Mouse (Mus musculus): ENCODE results near the gene Arhgap19. TPM values are rescaled to one million over a fixed set of nuclear protein-coding genes. Genes with fewer than 3 reads are reported as not detected.

Gene Arhgap19
- polyA plus RNA-seq, 1 experiment from 2014 or later, result 23.2 TPM

GRCm38 (mm10) chr19:41813374-41813773 is 11.5 kb upstream of the Arhgap19 start:
- no peak overlapping the region for H3K9ac ChIP-seq
- no peak overlapping the region for H3K4me2 ChIP-seq
- H3K27ac ChIP-seq, result no peak overlapping the region
- 88% methylated on average over 4 of the region's 4 CpGs for WGBS
- no peaks in the 10 kb centered on the region for H3K36me3 ChIP-seq
- H3K4me1 ChIP-seq, result peaks cover 16% of the 10 kb centered on the region
- ATAC-seq (ENCODE audit: insufficient number of reproducible peaks, insufficient read depth, low FRiP score, low TSS enrichment, low read depth), result no peak
- no peaks in the 10 kb centered on the region for H3K27me3 ChIP-seq
- H3K9me3 ChIP-seq, result no peaks in the 10 kb centered on the region
- no peak overlapping the region for H3K4me3 ChIP-seq

- H3K4me1 ChIP-seq, result peaks cover 14% of the 10 kb centered on the region
- no peaks in the 10 kb centered on the region for H3K36me3 ChIP-seq
- H3K27me3 ChIP-seq, result no peaks in the 10 kb centered on the region
- no peak overlapping the region for H3K4me2 ChIP-seq
- no peak overlapping the region for H3K27ac ChIP-seq
- ATAC-seq (ENCODE audit: insufficient number of reproducible peaks, insufficient read depth, low FRiP score, low TSS enrichment, low read depth), result no peak
- H3K4me3 ChIP-seq, result no peak overlapping the region
- WGBS, result 93% methylated on average over 10 of the region's 10 CpGs
- H3K9ac ChIP-seq, result no peak overlapping the region
- no peaks in the 10 kb centered on the region for H3K9me3 ChIP-seq
Measured at GRCm38 (mm10) chr19:41812525-41812924, 10.7 kb upstream of the Arhgap19 start.

DNA sequence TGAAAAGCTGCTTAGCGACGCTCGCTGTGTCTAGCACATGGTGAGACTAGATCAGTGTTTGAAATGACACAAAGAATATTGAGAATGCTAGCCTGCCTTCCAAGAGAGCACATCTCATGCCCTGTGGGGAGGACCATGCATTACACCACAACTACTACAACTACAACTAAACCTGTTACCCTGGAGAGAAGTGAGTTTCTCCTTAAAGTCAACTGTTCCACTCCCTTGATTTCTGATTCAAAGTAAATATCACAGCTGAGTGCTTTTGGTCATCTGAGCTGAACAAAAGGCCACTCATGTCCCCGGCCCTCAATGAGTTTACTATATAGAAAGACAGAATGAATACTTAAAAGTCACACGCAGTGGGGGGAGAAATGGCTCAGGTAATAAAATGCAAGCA is 8.2 kb upstream of the Arhgap19 start:
- Histone ChIP-seq H3K4me3 (no peak overlapping the region), H3K27ac (no peak overlapping the region), H3K27me3 (no peaks in the 10 kb centered on the region), H3K9me3 (peaks cover 5% of the 10 kb centered on the region; the same call in 1 of the 2 replicates), H3K4me1 (no peaks in the 10 kb centered on the region), H3K4me2 (no peak overlapping the region), H3K36me3 (no peaks in the 10 kb centered on the region), H3K9ac (no peak overlapping the region)
- no peak for ATAC-seq (ENCODE audit: insufficient number of reproducible peaks, insufficient read depth, low FRiP score, low TSS enrichment, low read depth)
- WGBS, result 91% methylated on average over 5 of the region's 5 CpGs

GRCm38 (mm10) chr19:41808104-41808634 is 6.3 kb upstream of the Arhgap19 start:
- WGBS, result 83% methylated on average over 8 of the region's 8 CpGs
- Histone ChIP-seq H3K27me3 (no peaks in the 10 kb centered on the region), H3K4me2 (no peak overlapping the region), H3K27ac (no peak overlapping the region), H3K4me3 (no peak overlapping the region), H3K9me3 (peaks cover 5% of the 10 kb centered on the region; the same call in 1 of the 2 replicates), H3K4me1 (no peaks in the 10 kb centered on the region; the same call in 1 of the 2 replicates), H3K9ac (no peak overlapping the region), H3K36me3 (no peaks in the 10 kb centered on the region)
- ATAC-seq (ENCODE audit: insufficient number of reproducible peaks, insufficient read depth, low FRiP score, low TSS enrichment, low read depth), result no peak

DNA sequence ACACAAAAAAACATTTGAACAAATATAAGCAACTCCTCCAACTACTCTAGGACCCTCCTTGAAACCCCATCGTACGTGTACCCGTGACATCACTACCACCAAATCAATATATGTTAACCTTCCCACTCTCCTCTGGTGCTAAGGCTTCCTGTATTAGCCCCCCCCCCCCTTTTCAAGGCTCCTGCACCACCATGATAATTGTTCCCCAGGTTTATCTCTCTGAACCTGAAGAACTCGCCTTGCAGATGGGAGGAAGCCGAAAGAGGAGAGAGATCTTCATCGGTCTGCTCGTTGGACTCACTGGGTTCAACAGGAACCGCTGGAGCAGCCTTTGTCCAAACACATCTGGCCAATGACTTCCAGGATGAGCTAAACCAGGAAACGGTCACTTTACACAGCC is 5.7 kb upstream of the Arhgap19 start:
- no peak overlapping the region for H3K4me2 ChIP-seq
- no peaks in the 10 kb centered on the region; the same call in 1 of the 2 replicates for H3K4me1 ChIP-seq
- no peaks in the 10 kb centered on the region for H3K27me3 ChIP-seq
- no peaks in the 10 kb centered on the region for H3K36me3 ChIP-seq
- ATAC-seq (ENCODE audit: insufficient number of reproducible peaks, insufficient read depth, low FRiP score, low TSS enrichment, low read depth), result no peak
- no peak overlapping the region for H3K27ac ChIP-seq
- peaks cover 5% of the 10 kb centered on the region; the same call in 1 of the 2 replicates for H3K9me3 ChIP-seq
- no peak overlapping the region for H3K4me3 ChIP-seq
- 93% methylated on average over 9 of the region's 9 CpGs for WGBS
- no peak overlapping the region for H3K9ac ChIP-seq

DNA sequence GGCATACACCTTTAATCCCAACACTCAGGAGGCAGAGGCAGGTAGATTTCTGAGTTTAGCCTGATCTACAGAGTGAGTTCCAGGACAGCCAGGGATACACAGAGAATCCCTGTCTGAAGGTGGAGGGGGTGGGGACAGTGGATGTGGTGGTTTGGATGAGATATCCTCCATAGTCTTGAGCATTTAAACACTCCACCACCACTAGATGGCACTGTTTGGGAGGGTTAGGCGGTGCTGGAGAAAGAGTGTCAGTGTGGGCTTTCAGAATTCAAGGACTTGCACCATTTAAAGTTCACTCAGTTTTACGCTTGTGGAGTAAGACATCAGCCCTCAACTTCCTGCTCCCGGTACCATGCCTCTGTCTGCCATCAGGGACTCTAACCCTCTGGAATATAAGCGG is 4.0 kb upstream of the Arhgap19 start:
- H3K9me3 ChIP-seq, result peaks cover 5% of the 10 kb centered on the region; the same call in 1 of the 2 replicates
- peaks cover 6% of the 10 kb centered on the region for H3K4me1 ChIP-seq
- no peak for ATAC-seq (ENCODE audit: insufficient number of reproducible peaks, insufficient read depth, low FRiP score, low TSS enrichment, low read depth)
- no peak overlapping the region for H3K4me2 ChIP-seq
- H3K27ac ChIP-seq, result no peak overlapping the region
- H3K4me3 ChIP-seq, result no peak overlapping the region
- WGBS, result 89% methylated on average over 4 of the region's 4 CpGs
- no peaks in the 10 kb centered on the region for H3K36me3 ChIP-seq
- H3K27me3 ChIP-seq, result no peaks in the 10 kb centered on the region
- H3K9ac ChIP-seq, result no peak overlapping the region

DNA sequence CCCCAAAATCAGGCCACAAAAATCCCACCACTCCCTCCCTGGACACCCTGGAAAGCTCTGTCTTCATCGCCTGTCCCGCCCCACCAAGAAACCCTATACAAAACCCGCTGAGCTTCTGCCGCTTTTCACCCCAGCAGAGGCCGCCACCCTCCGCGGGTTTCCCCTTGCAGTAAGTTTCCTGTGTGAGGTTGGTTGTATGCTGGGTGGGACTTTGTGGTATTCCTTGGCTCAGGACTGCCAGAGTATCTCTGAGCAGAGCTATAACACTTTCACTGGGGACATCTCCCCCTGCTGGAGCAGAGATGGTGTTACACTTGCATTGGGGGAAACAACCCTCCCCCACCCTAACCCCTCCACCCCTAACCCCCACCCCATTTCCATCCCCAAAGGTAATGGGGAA is 1.5 kb upstream of the Arhgap19 start:
- Histone ChIP-seq H3K4me3 (no peak overlapping the region), H3K9ac (no peak overlapping the region), H3K4me2 (no peak overlapping the region), H3K9me3 (peaks cover 5% of the 10 kb centered on the region; the same call in 1 of the 2 replicates), H3K27ac (no peak overlapping the region), H3K27me3 (no peaks in the 10 kb centered on the region), H3K4me1 (peaks cover 17% of the 10 kb centered on the region), H3K36me3 (no peaks in the 10 kb centered on the region)
- WGBS, result 36% methylated on average over 7 of the region's 7 CpGs
- no peak for ATAC-seq (ENCODE audit: insufficient number of reproducible peaks, insufficient read depth, low FRiP score, low TSS enrichment, low read depth)

DNA sequence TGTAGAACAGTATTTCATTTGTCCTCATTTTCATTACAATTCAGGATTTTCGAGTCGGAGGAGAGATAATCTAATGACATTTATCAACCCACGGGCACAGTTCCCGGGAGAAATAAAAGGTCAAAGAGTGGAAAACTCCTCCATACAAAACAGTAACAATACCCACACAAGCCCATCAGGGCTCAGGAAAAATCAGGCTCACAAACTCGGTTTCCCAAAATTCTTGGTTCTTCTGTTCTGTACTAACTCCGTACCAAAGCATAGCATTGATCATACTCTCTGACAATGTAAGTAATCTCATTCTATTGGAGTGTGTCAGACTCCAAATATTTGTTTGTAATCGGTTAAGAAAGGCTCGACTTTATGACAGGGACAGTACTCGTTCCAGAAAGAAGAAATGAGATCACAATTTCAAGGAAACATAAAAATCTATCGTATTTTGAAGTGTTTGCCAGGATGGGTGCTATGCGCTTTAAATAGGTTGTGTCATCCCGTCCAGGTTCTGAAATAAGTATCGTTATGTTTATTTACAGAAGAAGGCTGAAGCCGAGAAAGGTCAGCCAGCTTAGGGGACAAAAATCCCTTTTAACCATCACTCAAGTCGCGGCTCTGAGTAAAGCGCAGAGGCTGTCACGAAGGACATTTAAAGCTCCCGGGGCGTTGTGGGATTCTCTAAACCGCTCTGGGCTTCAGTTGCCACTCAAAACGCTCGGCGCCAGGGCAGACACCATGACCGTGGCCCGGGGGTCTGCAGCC is 683 bp downstream of the Arhgap19 start:
- H3K27ac ChIP-seq, result peak overlapping the region; percentile 66; the same call in 1 of the 2 replicates
- peak overlapping the region; percentile 93 for H3K4me3 ChIP-seq
- no peaks in the 10 kb centered on the region; the same call in 1 of the 2 replicates for H3K27me3 ChIP-seq

GRCm38 (mm10) chr19:41800451-41800850 is 1.4 kb downstream of the Arhgap19 start:
- Histone ChIP-seq H3K9ac (peak overlapping the region; percentile 90; the same call in 1 of the 2 replicates), H3K27me3 (no peaks in the 10 kb centered on the region; the same call in 1 of the 2 replicates), H3K27ac (no peak overlapping the region), H3K4me2 (peak overlapping the region; percentile 79), H3K36me3 (no peaks in the 10 kb centered on the region), H3K9me3 (no peaks in the 10 kb centered on the region), H3K4me1 (peaks cover 38% of the 10 kb centered on the region), H3K4me3 (peak overlapping the region; percentile 93)
- no peak for ATAC-seq (ENCODE audit: insufficient number of reproducible peaks, insufficient read depth, low FRiP score, low TSS enrichment, low read depth)
- 47% methylated on average over 6 of the region's 6 CpGs for WGBS

More for the DNA sequence above, 683 bp downstream of the Arhgap19 start:
- 4% methylated on average over 26 of the region's 26 CpGs for WGBS
- no peak for ATAC-seq (ENCODE audit: insufficient number of reproducible peaks, insufficient read depth, low FRiP score, low TSS enrichment, low read depth)
- peak overlapping the region; percentile 79 for H3K4me2 ChIP-seq
- H3K9ac ChIP-seq, result peak overlapping the region; percentile 90
- H3K9me3 ChIP-seq, result peaks cover 5% of the 10 kb centered on the region; the same call in 1 of the 2 replicates
- H3K36me3 ChIP-seq, result no peaks in the 10 kb centered on the region
- peaks cover 32% of the 10 kb centered on the region for H3K4me1 ChIP-seq

DNA sequence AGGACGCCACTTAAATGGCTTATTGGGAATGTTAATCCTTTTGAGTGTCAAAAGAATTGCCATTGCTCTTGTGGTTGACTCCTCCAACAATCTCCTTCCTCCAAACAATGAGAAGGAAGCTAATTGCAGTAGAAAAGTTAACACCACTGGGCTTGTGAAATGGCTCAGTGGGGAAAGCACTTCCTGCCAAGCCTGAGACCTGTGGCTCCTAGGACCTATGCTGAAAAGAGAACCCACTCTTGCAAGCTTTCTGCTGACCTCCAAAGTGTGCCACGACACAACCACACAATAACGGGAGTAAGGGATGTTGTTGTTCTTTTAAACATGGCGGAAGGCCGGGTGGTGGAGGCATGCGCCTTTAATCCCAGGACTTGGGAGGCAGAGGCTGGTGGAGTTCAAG is 4.3 kb downstream of the Arhgap19 start:
- no peak overlapping the region for H3K27ac ChIP-seq
- ATAC-seq (ENCODE audit: insufficient number of reproducible peaks, insufficient read depth, low FRiP score, low TSS enrichment, low read depth), result no peak
- H3K4me1 ChIP-seq, result peaks cover 42% of the 10 kb centered on the region
- H3K4me3 ChIP-seq, result no peak overlapping the region
- no peak overlapping the region for H3K4me2 ChIP-seq
- no peaks in the 10 kb centered on the region; the same call in 1 of the 2 replicates for H3K27me3 ChIP-seq
- no peak overlapping the region for H3K9ac ChIP-seq
- 94% methylated on average over 6 of the region's 6 CpGs for WGBS
- no peaks in the 10 kb centered on the region for H3K36me3 ChIP-seq
- H3K9me3 ChIP-seq, result no peaks in the 10 kb centered on the region

GRCm38 (mm10) chr19:41796789-41797327 is 5.0 kb downstream of the Arhgap19 start:
- Histone ChIP-seq H3K9ac (no peak overlapping the region), H3K36me3 (no peaks in the 10 kb centered on the region), H3K4me3 (no peak overlapping the region), H3K4me2 (peak overlapping the region; percentile 30), H3K4me1 (peaks cover 39% of the 10 kb centered on the region), H3K27me3 (no peaks in the 10 kb centered on the region; the same call in 1 of the 2 replicates), H3K27ac (peak overlapping the region; percentile 62), H3K9me3 (no peaks in the 10 kb centered on the region)
- no peak for ATAC-seq (ENCODE audit: insufficient number of reproducible peaks, insufficient read depth, low FRiP score, low TSS enrichment, low read depth)
- 53% methylated on average over 12 of the region's 12 CpGs for WGBS

Data from embryonic facial prominence, embryonic 13.5 days (tissue).